Mouse (Mus musculus): ENCODE data around the gene Dhx15.

- TF ChIP-seq MYOG (IDR thresholded peaks at IDR 0.05; ENCODE audit: control insufficient read depth, extremely low read depth, insufficient read length) (no peak), MYOD1 (IDR thresholded peaks at IDR 0.05; ENCODE audit: control insufficient read depth, insufficient read length, low read depth) (no peak), CTCF (IDR thresholded peaks at IDR 0.05; ENCODE audit: control insufficient read depth, insufficient read depth, insufficient read length) (no peak)
Measured at GRCm38 (mm10) chr5:52147141-52147540, 43.2 kb downstream of the Dhx15 start.
